Mouse (Mus musculus) heart, embryonic 12.5 days (tissue): Measurements from ENCODE around the gene Cab39. TPM values are rescaled to one million over a fixed set of nuclear protein-coding genes. Genes with fewer than 3 reads are reported as not detected.
A peak's percentile ranks its signal among the peaks of the same experiment; 100 is the strongest.

ENCODE experiments used
- ATAC-seq: fragments of 200-750 bp; cut with Nextera tagmentation; 2 replicates; pipeline ENCODE4 v1.8.0; 2017; ENCODE audit warnings: moderate TSS enrichment, moderate library complexity; ENCODE audit not compliant: insufficient number of reproducible peaks, low FRiP score
- H3K27ac ChIP-seq: fragments of 300-500 bp; sonication (generic); 2 replicates; pipeline ENCODE4 v1.5.1; 2016; ENCODE audit warnings: mild to moderate bottlenecking, moderate library complexity; ENCODE audit not compliant: poor library complexity, severe bottlenecking
- H3K27me3 ChIP-seq: fragments of 300-500 bp; sonication (generic); replicated peaks from 2 replicates; pipeline ENCODE4 v1.6.1; 2016; ENCODE audit warnings: mild to moderate bottlenecking, moderate library complexity
- H3K36me3 ChIP-seq: fragments of 300-500 bp; sonication (generic); 2 replicates; pipeline ENCODE4 v1.6.1; 2016; ENCODE audit warnings: mild to moderate bottlenecking, moderate library complexity
- H3K4me1 ChIP-seq: fragments of 300-500 bp; sonication (generic); replicated peaks from 2 replicates; pipeline ENCODE4 v1.6.1; 2016; ENCODE audit warnings: mild to moderate bottlenecking
- H3K4me2 ChIP-seq: fragments of 300-500 bp; sonication (generic); 2 replicates; pipeline ENCODE4 v1.6.1; 2016; ENCODE audit warnings: mild to moderate bottlenecking, moderate library complexity
- H3K4me3 ChIP-seq: fragments of 300-500 bp; sonication (generic); 2 replicates; pipeline ENCODE4 v1.5.1; 2016; ENCODE audit warnings: mild to moderate bottlenecking
- H3K9ac ChIP-seq: fragments of 300-500 bp; sonication (generic); 2 replicates; pipeline ENCODE4 v1.6.1; 2016; ENCODE audit warnings: mild to moderate bottlenecking, moderate library complexity
- H3K9me3 ChIP-seq: fragments of 300-500 bp; sonication (generic); replicated peaks from 2 replicates; pipeline ENCODE4 v1.6.1; 2016; ENCODE audit warnings: mild to moderate bottlenecking, moderate library complexity
- WGBS: fragments of 180-500 bp; shearing (Covaris S2); methylation state at CpG from one replicate; pipeline ENCODE4 v1.1.7; 2016; 5-methylcytosine and 5-hydroxymethylcytosine counted together
- polyA plus RNA-seq: library from polyadenylated mRNA; unstranded; fragments of >200 nt; fragmentation: Nextera tagmentation; extraction: Ambion mirVana; gene quantifications from 2 replicates; pipeline ENCODE4 v1.2.1, GENCODE M21; 2016

Gene Cab39
- polyA plus RNA-seq, 1 experiment from 2014 or later = 39.8 TPM

GRCm38 (mm10) chr1:85819695-85820094 lies 26.5 kb downstream of the Cab39 start:
- Histone ChIP-seq H3K4me2 (no peak overlapping the region), H3K27me3 (no peaks in the 10 kb centered on the region), H3K27ac (no peak overlapping the region), H3K4me3 (no peak overlapping the region), H3K9ac (no peak overlapping the region), H3K9me3 (no peaks in the 10 kb centered on the region), H3K36me3 (peaks cover 37% of the 10 kb centered on the region), H3K4me1 (peaks cover 22% of the 10 kb centered on the region)
- no peak for ATAC-seq
- 95% methylated on average over 1 of the region's 1 CpGs for WGBS

- H3K27ac ChIP-seq = peak overlapping the region; percentile 78
- H3K27me3 ChIP-seq = no peaks in the 10 kb centered on the region
- H3K4me1 ChIP-seq = peaks cover 16% of the 10 kb centered on the region
- 58% methylated on average over 8 of the region's 8 CpGs for WGBS
- peak overlapping the region; percentile 32 for H3K4me2 ChIP-seq
- H3K36me3 ChIP-seq = peaks cover 46% of the 10 kb centered on the region
- H3K9me3 ChIP-seq = no peaks in the 10 kb centered on the region
- ATAC-seq = no peak
- no peak overlapping the region for H3K9ac ChIP-seq
- H3K4me3 ChIP-seq = no peak overlapping the region
Observed at GRCm38 (mm10) chr1:85822239-85822638, 29.0 kb downstream of the Cab39 start.

- Histone ChIP-seq H3K4me2 (no peak overlapping the region), H3K9me3 (no peaks in the 10 kb centered on the region), H3K27me3 (no peaks in the 10 kb centered on the region), H3K4me1 (peaks cover 16% of the 10 kb centered on the region), H3K4me3 (no peak overlapping the region), H3K9ac (no peak overlapping the region), H3K36me3 (peaks cover 40% of the 10 kb centered on the region), H3K27ac (no peak overlapping the region)
- 77% methylated on average over 3 of the region's 3 CpGs for WGBS
- no peak for ATAC-seq
Observed at GRCm38 (mm10) chr1:85824905-85825304, 31.7 kb downstream of the Cab39 start.

GRCm38 (mm10) chr1:85827166-85827565 lies 33.9 kb downstream of the Cab39 start:
- ATAC-seq = no peak
- Histone ChIP-seq H3K27ac (no peak overlapping the region), H3K9ac (no peak overlapping the region), H3K4me2 (no peak overlapping the region), H3K4me1 (peaks cover 11% of the 10 kb centered on the region), H3K36me3 (peaks cover 32% of the 10 kb centered on the region), H3K9me3 (no peaks in the 10 kb centered on the region), H3K27me3 (no peaks in the 10 kb centered on the region), H3K4me3 (no peak overlapping the region)
- 88% methylated on average over 5 of the region's 5 CpGs for WGBS

- 94% methylated on average over 1 of the region's 1 CpGs for WGBS
- H3K27ac ChIP-seq = no peak overlapping the region
- no peak for ATAC-seq
- no peaks in the 10 kb centered on the region for H3K9me3 ChIP-seq
- peaks cover 25% of the 10 kb centered on the region for H3K36me3 ChIP-seq
- no peaks in the 10 kb centered on the region; the same call in 1 of the 2 replicates for H3K4me1 ChIP-seq
- H3K4me2 ChIP-seq = no peak overlapping the region
- H3K9ac ChIP-seq = no peak overlapping the region
- H3K4me3 ChIP-seq = no peak overlapping the region
- H3K27me3 ChIP-seq = no peaks in the 10 kb centered on the region
Observed at GRCm38 (mm10) chr1:85829016-85829415, 35.8 kb downstream of the Cab39 start.

GRCm38 (mm10) chr1:85838056-85838455 lies 44.8 kb downstream of the Cab39 start:
- Histone ChIP-seq H3K27me3 (no peaks in the 10 kb centered on the region), H3K9me3 (no peaks in the 10 kb centered on the region), H3K4me3 (no peak overlapping the region), H3K9ac (no peak overlapping the region), H3K4me2 (no peak overlapping the region), H3K27ac (peak overlapping the region; percentile 54), H3K4me1 (peaks cover 30% of the 10 kb centered on the region), H3K36me3 (peaks cover 14% of the 10 kb centered on the region)
- peak; percentile 77; the same call in 1 of the 2 replicates for ATAC-seq
- WGBS = 44% methylated on average over 4 of the region's 4 CpGs

GRCm38 (mm10) chr1:85839356-85839755 lies 46.1 kb downstream of the Cab39 start:
- Histone ChIP-seq H3K4me1 (peaks cover 30% of the 10 kb centered on the region), H3K9me3 (no peaks in the 10 kb centered on the region), H3K27ac (no peak overlapping the region), H3K4me2 (no peak overlapping the region), H3K27me3 (no peaks in the 10 kb centered on the region), H3K4me3 (no peak overlapping the region), H3K36me3 (peaks cover 24% of the 10 kb centered on the region), H3K9ac (no peak overlapping the region)
- no peak for ATAC-seq
- 48% methylated on average over 3 of the region's 3 CpGs for WGBS

GRCm38 (mm10) chr1:85839790-85840189 lies 46.5 kb downstream of the Cab39 start:
- peaks cover 25% of the 10 kb centered on the region for H3K36me3 ChIP-seq
- peaks cover 30% of the 10 kb centered on the region for H3K4me1 ChIP-seq
- no peak overlapping the region for H3K9ac ChIP-seq
- 70% methylated on average over 1 of the region's 1 CpGs for WGBS
- H3K27me3 ChIP-seq = no peaks in the 10 kb centered on the region
- H3K9me3 ChIP-seq = no peaks in the 10 kb centered on the region
- no peak overlapping the region for H3K4me3 ChIP-seq
- no peak for ATAC-seq
- H3K27ac ChIP-seq = no peak overlapping the region
- H3K4me2 ChIP-seq = no peak overlapping the region

GRCm38 (mm10) chr1:85840421-85840820 lies 47.2 kb downstream of the Cab39 start:
- ATAC-seq = no peak
- WGBS = 71% methylated on average over 4 of the region's 4 CpGs
- Histone ChIP-seq H3K4me1 (peaks cover 36% of the 10 kb centered on the region), H3K27me3 (no peaks in the 10 kb centered on the region), H3K27ac (no peak overlapping the region), H3K4me2 (no peak overlapping the region), H3K4me3 (no peak overlapping the region), H3K9ac (no peak overlapping the region), H3K9me3 (no peaks in the 10 kb centered on the region), H3K36me3 (peaks cover 29% of the 10 kb centered on the region)

- ATAC-seq = no peak
- Histone ChIP-seq H3K4me1 (peaks cover 37% of the 10 kb centered on the region), H3K9me3 (no peaks in the 10 kb centered on the region), H3K27me3 (no peaks in the 10 kb centered on the region), H3K36me3 (peaks cover 25% of the 10 kb centered on the region), H3K27ac (no peak overlapping the region), H3K4me3 (no peak overlapping the region), H3K4me2 (no peak overlapping the region), H3K9ac (no peak overlapping the region)
Observed at GRCm38 (mm10) chr1:85842251-85842650, 49.0 kb downstream of the Cab39 start.

GRCm38 (mm10) chr1:85843291-85843863 lies 50.1 kb downstream of the Cab39 start:
- H3K27me3 ChIP-seq = no peaks in the 10 kb centered on the region
- peaks cover 30% of the 10 kb centered on the region for H3K4me1 ChIP-seq
- H3K4me2 ChIP-seq = no peak overlapping the region
- H3K9ac ChIP-seq = no peak overlapping the region
- peaks cover 34% of the 10 kb centered on the region for H3K36me3 ChIP-seq
- no peaks in the 10 kb centered on the region for H3K9me3 ChIP-seq
- no peak overlapping the region for H3K27ac ChIP-seq
- no peak overlapping the region for H3K4me3 ChIP-seq
- no peak for ATAC-seq
- WGBS = 88% methylated on average over 4 of the region's 4 CpGs

GRCm38 (mm10) chr1:85844981-85845380 lies 51.7 kb downstream of the Cab39 start:
- H3K4me2 ChIP-seq = no peak overlapping the region
- peaks cover 15% of the 10 kb centered on the region for H3K4me1 ChIP-seq
- peaks cover 46% of the 10 kb centered on the region for H3K36me3 ChIP-seq
- no peaks in the 10 kb centered on the region for H3K27me3 ChIP-seq
- no peak for ATAC-seq
- no peak overlapping the region for H3K9ac ChIP-seq
- H3K4me3 ChIP-seq = no peak overlapping the region
- no peaks in the 10 kb centered on the region for H3K9me3 ChIP-seq
- H3K27ac ChIP-seq = no peak overlapping the region
- 68% methylated on average over 6 of the region's 6 CpGs for WGBS
